Mouse (Mus musculus): ENCODE measurements around the gene Slc25a26. TPM values are rescaled to one million over a fixed set of nuclear protein-coding genes. Genes with fewer than 3 reads are reported as not detected.
A peak's percentile ranks its signal among the peaks of the same experiment; 100 is the strongest.

Gene Slc25a26
- polyA plus RNA-seq, 1 experiment from 2014 or later, result 7.1 TPM

DNA sequence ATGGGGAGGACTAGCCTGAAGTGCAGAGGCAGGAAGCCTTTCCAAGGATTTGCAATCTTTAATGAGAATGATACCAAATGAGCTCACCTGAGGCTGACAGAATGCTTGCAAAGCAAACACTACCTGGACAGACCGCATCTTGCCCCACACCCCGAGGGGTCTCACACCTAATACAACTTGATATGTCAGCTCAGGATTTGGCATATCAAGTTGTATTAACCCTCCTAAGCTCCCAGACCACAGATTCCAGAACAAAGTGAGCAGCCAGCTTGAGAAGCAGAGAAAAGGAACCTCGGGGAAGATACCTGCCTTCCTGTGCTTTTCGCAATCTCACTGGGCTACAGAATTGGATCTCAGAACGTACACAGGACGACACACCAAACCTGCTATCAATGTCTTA, 146.8 kb downstream of the Slc25a26 start:
- Histone ChIP-seq H3K36me3 (ENCODE audit: control insufficient read depth, insufficient read depth, low read length) (0 out of 2 replicates have a peak, but pooled peaks cover 2% of the 10 kb centered on the region), H3K4me1 (ENCODE audit: control insufficient read depth, insufficient read depth, low read length) (peaks cover 19% of the 10 kb centered on the region), H3K27me3 (ENCODE audit: control insufficient read depth, insufficient read depth, low read length) (no peaks in the 10 kb centered on the region), H3K4me2 (no peak overlapping the region), H3K27ac (ENCODE audit: low read depth, low read length) (no peak overlapping the region), H3K9me3 (ENCODE audit: control insufficient read depth, low read length) (no peaks in the 10 kb centered on the region), H3K4me3 (ENCODE audit: low read depth, low read length) (no peak overlapping the region), H3K9ac (ENCODE audit: low read length) (no peak overlapping the region)
- DNase-seq (ENCODE audit: low spot score, missing footprints), result no peak
- no peak for ATAC-seq (ENCODE audit: low FRiP score)
- 78% methylated on average over 6 of the region's 6 CpGs for WGBS

DNA sequence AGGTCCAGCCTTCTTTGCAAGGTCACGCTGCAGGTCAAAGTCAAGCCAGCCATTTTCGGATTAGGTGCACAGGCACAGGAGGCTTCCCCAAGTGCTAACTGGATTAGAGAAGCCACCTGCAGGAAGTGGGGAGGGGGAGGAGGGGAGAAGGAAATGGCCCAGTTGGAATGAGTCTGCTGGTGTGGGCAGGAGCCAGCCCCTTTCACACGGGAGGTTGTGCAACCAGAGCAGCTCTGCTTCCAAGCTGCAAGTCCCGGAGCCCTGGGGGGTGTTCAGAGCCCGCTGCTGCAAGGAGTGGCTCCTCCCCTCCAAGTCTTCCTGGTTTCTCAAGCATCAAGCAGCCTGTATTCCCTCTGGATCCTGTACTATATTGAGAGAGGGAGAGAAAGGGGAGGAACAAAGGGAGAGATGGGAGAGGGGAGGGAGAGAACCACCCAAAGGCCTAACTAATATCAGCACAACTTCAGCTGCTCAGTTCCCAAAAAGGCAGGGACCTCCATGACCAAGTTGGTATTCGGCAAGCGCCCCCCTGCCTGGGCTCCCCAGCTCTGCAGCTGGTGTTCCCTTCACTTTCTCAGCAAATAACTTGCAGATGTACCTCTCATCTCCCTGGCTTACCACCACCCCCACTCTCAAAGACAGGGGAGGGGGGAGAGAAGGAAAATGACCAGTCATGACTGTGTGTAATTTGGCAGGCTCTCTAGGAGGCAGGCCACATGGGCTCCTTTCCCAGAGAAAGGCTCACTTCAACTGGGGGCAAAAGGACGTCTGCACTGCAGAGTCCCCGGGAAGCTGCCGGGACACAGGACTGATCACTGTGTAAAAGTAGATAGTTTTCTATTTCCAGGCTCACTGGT, 147.7 kb downstream of the Slc25a26 start:
- no peak overlapping the region for H3K4me3 ChIP-seq (ENCODE audit: low read depth, low read length)

DNA sequence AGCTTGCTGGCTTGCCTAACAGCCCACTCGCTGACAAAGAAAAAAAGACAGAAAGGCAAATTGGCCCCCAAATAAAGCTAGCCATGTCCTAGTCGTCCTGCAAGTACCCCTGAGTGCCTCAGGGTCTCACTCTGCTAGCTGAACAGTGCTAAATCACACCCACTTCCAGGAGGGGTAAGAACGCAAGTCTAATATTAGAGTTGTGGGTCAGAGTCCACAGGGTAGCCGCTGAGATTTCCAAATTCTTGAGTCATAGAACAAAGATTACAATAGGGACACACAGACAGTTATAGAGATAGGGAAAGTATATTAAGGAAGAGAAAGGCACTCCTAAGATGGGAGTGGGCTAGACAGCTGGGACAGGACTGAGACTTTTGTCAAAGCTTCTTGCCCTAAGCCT, 148.4 kb downstream of the Slc25a26 start:
- Histone ChIP-seq H3K9ac (ENCODE audit: low read length) (no peak overlapping the region; the same call in 1 of the 2 replicates), H3K4me1 (ENCODE audit: control insufficient read depth, insufficient read depth, low read length) (peaks cover 24% of the 10 kb centered on the region), H3K9me3 (ENCODE audit: control insufficient read depth, low read length) (no peaks in the 10 kb centered on the region), H3K36me3 (ENCODE audit: control insufficient read depth, insufficient read depth, low read length) (no peaks in the 10 kb centered on the region), H3K27ac (ENCODE audit: low read depth, low read length) (0 out of 2 replicates have a peak overlapping the region, but pooled peaks have one; percentile 8), H3K4me2 (no peak overlapping the region), H3K4me3 (ENCODE audit: low read depth, low read length) (no peak overlapping the region), H3K27me3 (ENCODE audit: control insufficient read depth, insufficient read depth, low read length) (no peaks in the 10 kb centered on the region)
- ATAC-seq (ENCODE audit: low FRiP score) (no peak), DNase-seq (ENCODE audit: low spot score, missing footprints) (no peak)
- 51% methylated on average over 4 of the region's 4 CpGs for WGBS

More for the DNA sequence above, 147.7 kb downstream of the Slc25a26 start:
- Histone ChIP-seq H3K4me1 (ENCODE audit: control insufficient read depth, insufficient read depth, low read length) (peaks cover 24% of the 10 kb centered on the region), H3K9ac (ENCODE audit: low read length) (no peak overlapping the region; the same call in 1 of the 2 replicates), H3K9me3 (ENCODE audit: control insufficient read depth, low read length) (no peaks in the 10 kb centered on the region), H3K27ac (ENCODE audit: low read depth, low read length) (peak overlapping the region; percentile 4; the same call in 1 of the 2 replicates), H3K36me3 (ENCODE audit: control insufficient read depth, insufficient read depth, low read length) (0 out of 2 replicates have a peak, but pooled peaks cover 2% of the 10 kb centered on the region), H3K27me3 (ENCODE audit: control insufficient read depth, insufficient read depth, low read length) (no peaks in the 10 kb centered on the region), H3K4me2 (no peak overlapping the region)
- 15% methylated on average over 10 of the region's 10 CpGs for WGBS
- peak; percentile 65 for ATAC-seq (ENCODE audit: low FRiP score)
- DNase-seq (ENCODE audit: low spot score, missing footprints), result no peak

DNA sequence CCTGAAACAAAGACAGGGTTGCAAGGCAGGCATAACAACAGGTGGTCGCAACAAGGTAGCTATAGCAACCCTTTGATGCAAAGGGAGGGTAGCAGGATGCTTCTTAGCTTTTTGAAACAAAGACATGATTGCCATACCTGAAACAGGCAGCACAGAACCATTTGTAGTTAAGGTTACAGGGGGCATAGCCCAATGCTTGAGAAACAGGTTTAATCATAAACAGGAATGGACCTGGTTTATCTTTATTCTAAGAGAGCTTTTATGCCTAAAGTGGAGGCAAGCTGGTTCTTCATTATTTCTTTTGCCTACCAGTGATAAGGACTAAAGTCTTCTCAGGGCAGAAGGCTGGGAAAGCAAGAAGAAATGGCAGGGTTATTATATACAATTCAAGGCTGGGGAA, 149.5 kb downstream of the Slc25a26 start:
- H3K27me3 ChIP-seq (ENCODE audit: control insufficient read depth, insufficient read depth, low read length), result no peaks in the 10 kb centered on the region
- no peak overlapping the region for H3K9ac ChIP-seq (ENCODE audit: low read length)
- H3K4me1 ChIP-seq (ENCODE audit: control insufficient read depth, insufficient read depth, low read length), result peaks cover 24% of the 10 kb centered on the region
- 69% methylated on average over 1 of the region's 1 CpGs for whole genome bisulfite sequencing
- H3K9me3 ChIP-seq (ENCODE audit: control insufficient read depth, low read length), result no peaks in the 10 kb centered on the region
- no peak overlapping the region for H3K4me3 ChIP-seq (ENCODE audit: low read depth, low read length)
- ATAC-seq (ENCODE audit: low FRiP score) (no peak), DNase-seq (ENCODE audit: low spot score, missing footprints) (no peak)
- H3K4me2 ChIP-seq, result no peak overlapping the region
- H3K36me3 ChIP-seq (ENCODE audit: control insufficient read depth, insufficient read depth, low read length), result no peaks in the 10 kb centered on the region
- no peak overlapping the region for H3K27ac ChIP-seq (ENCODE audit: low read depth, low read length)

DNA sequence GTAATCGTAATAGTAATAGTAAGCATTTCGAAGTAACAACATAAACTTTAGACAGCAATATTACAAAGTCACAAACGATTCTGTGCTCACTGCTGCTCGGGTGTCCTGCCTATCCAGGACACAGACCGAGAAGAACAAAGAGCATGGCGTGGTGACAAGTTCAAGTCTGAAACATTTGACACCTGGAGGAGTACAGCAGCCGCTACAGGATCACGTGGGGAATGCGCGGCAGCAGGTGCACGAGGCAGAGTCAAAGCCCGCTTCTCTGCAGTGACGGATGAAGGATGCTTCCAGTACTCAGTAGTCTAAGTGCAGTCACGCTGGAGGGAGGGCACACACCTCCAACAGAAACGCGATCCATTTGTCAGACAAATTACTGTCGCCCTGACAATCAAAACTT, 151.4 kb downstream of the Slc25a26 start:
- Histone ChIP-seq H3K9ac (ENCODE audit: low read length) (no peak overlapping the region), H3K27ac (ENCODE audit: low read depth, low read length) (no peak overlapping the region), H3K27me3 (ENCODE audit: control insufficient read depth, insufficient read depth, low read length) (no peaks in the 10 kb centered on the region), H3K36me3 (ENCODE audit: control insufficient read depth, insufficient read depth, low read length) (no peaks in the 10 kb centered on the region), H3K4me3 (ENCODE audit: low read depth, low read length) (no peak overlapping the region), H3K4me1 (ENCODE audit: control insufficient read depth, insufficient read depth, low read length) (peaks cover 30% of the 10 kb centered on the region), H3K4me2 (no peak overlapping the region), H3K9me3 (ENCODE audit: control insufficient read depth, low read length) (no peaks in the 10 kb centered on the region)
- 87% methylated on average over 17 of the region's 17 CpGs for WGBS
- DNase-seq (ENCODE audit: low spot score, missing footprints), result no peak
- ATAC-seq (ENCODE audit: low FRiP score), result no peak

DNA sequence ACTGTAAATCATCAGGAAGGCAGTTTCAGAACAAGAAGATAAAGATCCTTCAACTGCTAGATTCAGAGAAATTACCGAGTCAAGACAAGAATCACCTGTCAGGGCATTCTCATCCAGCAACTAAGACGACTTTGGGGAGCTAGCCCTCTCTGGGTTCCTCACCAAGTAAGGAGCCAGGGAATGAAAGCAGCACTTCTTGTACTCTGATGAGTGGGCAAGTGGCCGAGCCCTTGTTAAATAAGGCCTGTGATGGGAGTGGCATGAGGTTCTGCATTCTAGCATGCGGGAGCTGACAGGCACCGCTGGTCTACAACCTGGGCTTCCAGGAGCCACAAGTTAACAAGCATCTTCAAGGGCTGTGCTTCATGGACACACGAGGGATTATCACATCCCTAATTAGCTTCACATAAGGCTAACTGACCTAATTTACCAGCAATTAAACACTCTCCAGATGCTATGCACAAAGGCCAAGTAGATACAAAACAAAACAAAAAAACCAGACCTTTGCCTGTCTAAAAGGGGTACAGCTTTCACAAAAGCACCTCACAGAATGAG, 152.6 kb downstream of the Slc25a26 start:
- no peaks in the 10 kb centered on the region for H3K27me3 ChIP-seq (ENCODE audit: control insufficient read depth, insufficient read depth, low read length)
- no peak overlapping the region for H3K9ac ChIP-seq (ENCODE audit: low read length)
- 78% methylated on average over 6 of the region's 6 CpGs for WGBS
- H3K4me3 ChIP-seq (ENCODE audit: low read depth, low read length), result no peak overlapping the region
- H3K27ac ChIP-seq (ENCODE audit: low read depth, low read length), result no peak overlapping the region
- no peak overlapping the region for H3K4me2 ChIP-seq
- no peaks in the 10 kb centered on the region for H3K36me3 ChIP-seq (ENCODE audit: control insufficient read depth, insufficient read depth, low read length)
- ATAC-seq (ENCODE audit: low FRiP score), result no peak
- DNase-seq (ENCODE audit: low spot score, missing footprints), result peak; percentile 69
- H3K9me3 ChIP-seq (ENCODE audit: control insufficient read depth, low read length), result no peaks in the 10 kb centered on the region
- peaks cover 25% of the 10 kb centered on the region for H3K4me1 ChIP-seq (ENCODE audit: control insufficient read depth, insufficient read depth, low read length)

DNA sequence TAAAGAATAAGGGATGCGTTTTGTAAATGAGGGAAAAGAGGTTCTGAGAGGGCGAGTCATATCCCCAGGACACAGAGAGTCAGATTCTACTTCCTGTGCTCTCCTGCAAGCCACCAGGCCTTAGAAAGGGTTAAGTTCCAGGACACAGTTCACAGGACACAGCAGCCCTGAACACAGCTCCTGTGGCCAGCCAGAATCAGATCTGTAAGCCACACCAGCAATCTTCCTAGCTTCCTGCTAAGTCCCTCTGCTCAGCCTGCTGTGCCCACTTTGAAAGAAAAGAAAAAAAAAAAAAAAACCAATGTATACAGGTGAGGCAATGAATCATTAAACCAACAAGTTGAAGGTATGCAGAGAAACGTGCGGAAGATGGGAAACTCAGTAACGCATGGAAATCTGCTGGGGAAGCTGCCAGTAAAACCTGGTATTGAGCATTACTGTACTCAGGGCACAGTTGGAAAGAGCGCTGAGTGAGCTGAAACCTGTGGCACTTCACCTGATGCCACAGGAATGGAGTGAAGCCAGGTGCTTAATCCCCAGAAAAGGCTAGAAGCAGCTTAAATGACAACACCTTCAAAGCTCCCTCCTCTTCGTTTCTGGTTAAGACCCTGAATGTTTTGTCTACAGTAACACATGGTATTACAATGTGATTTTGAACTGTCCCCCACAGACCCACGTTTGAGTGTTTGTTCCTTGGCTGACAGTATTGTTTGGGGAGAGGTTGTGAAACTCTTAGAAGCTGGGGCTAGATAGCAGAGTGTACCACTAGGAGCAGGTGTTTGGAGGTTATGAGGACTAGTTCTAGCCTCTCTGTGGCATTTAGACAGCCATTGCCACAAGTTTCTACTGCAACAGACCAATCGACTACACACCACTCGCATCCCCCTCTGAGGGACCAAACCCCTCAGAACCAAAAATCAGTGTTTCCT, 153.5 kb downstream of the Slc25a26 start:
- no peak overlapping the region for H3K4me2 ChIP-seq
- no peak overlapping the region for H3K9ac ChIP-seq (ENCODE audit: low read length)
- H3K4me1 ChIP-seq (ENCODE audit: control insufficient read depth, insufficient read depth, low read length), result peaks cover 16% of the 10 kb centered on the region
- H3K4me3 ChIP-seq (ENCODE audit: low read depth, low read length), result no peak overlapping the region
- ATAC-seq (ENCODE audit: low FRiP score) (no peak), DNase-seq (ENCODE audit: low spot score, missing footprints) (no peak)
- H3K27me3 ChIP-seq (ENCODE audit: control insufficient read depth, insufficient read depth, low read length), result no peaks in the 10 kb centered on the region
- no peaks in the 10 kb centered on the region for H3K9me3 ChIP-seq (ENCODE audit: control insufficient read depth, low read length)
- H3K27ac ChIP-seq (ENCODE audit: low read depth, low read length), result no peak overlapping the region
- H3K36me3 ChIP-seq (ENCODE audit: control insufficient read depth, insufficient read depth, low read length), result no peaks in the 10 kb centered on the region
- WGBS, result 80% methylated on average over 10 of the region's 10 CpGs

All from midbrain, embryonic 11.5 days (tissue).